Mouse (Mus musculus): ENCODE results near the gene Vmp1. TPM values are rescaled to one million over a fixed set of nuclear protein-coding genes. Genes with fewer than 3 reads are reported as not detected.
A peak's percentile ranks its signal among the peaks of the same experiment; 100 is the strongest.

Gene Vmp1
- polyA plus RNA-seq, 2 experiments, result 49.5 to 98.3 TPM

DNA sequence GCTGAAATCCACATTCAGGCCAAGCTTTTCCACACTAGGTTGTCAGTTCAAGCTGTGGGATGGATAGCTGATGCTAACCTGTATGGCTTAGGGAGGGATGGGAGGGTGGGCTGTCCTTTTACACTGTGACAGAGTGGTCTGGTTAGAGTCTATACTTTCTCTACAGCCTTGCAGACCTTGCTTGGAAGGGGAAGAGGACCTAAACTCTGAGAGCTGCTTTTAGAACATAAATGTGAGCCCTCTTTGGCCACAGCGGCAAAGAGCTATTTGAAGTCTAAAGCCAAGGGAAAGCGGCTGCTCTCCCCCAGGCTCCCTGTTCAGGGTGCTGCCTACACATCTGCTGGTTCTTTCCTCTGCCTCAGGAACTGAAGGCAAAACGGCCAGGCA, 98.0 kb downstream of the Vmp1 start:
- DNase-seq (ENCODE audit: low spot score), result no peak
- no peak for TF ChIP-seq POLR2A (IDR thresholded peaks at IDR 0.05; ENCODE audit: borderline replicate concordance, extremely low read depth, insufficient read depth, insufficient read length)

DNA sequence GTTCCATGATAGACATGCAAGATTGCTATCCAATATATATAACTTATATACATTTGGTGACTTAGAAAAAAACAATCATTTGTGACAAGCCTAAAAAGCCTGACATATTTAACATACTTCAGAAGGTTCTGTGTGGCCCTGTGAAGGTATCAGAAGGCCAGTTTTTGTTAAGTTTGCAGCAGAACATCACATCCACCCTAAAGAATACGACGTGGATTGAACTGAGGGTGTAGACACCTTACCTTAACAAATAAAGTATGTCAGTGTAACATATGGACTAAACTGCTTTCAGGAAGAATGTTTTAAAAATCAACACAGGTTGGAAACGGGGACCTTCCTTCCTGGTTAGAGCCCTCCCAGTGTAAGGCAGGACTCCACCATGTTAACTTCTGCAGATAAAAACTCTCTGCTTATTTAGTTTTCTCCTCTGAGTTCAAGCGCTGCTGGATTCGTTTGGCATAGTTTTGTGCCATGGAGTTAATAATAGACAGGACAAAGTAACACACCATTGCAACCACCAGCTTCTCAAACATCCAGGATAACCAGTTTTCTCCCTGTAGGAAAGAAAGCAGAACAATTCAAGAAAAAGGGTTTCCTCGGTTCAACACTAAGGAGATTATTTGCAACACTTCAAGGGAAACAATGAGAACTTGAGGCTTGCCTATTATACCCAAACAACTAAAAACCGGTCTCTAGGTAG, 98.6 kb downstream of the Vmp1 start:
- Histone ChIP-seq H3K36me3 (ENCODE audit: control insufficient read depth, insufficient read depth, low read length) (peaks cover 2% of the 10 kb centered on the region; the same call in 1 of the 2 replicates), H3K4me2 (replicated peaks; ENCODE audit: low read depth, low read length, severe bottlenecking) (no peak overlapping the region), H3K9ac (ENCODE audit: low read depth, low read length, severe bottlenecking) (no peak overlapping the region), H3K9me3 (ENCODE audit: control insufficient read depth, low read length) (no peaks in the 10 kb centered on the region), H3K4me3 (replicated peaks; ENCODE audit: low read length) (no peak overlapping the region), H3K27me3 (ENCODE audit: control insufficient read depth, insufficient read depth, low read length) (no peaks in the 10 kb centered on the region), H3K27ac (replicated peaks; ENCODE audit: low read depth, low read length) (no peak overlapping the region), H3K4me1 (ENCODE audit: control insufficient read depth, insufficient read depth, low read length) (peaks cover 17% of the 10 kb centered on the region)
- no peak for DNase-seq (ENCODE audit: low spot score)
- no peak for TF ChIP-seq POLR2A (IDR thresholded peaks at IDR 0.05; ENCODE audit: borderline replicate concordance, extremely low read depth, insufficient read depth, insufficient read length)
- 82% methylated on average over 7 of the region's 7 CpGs for WGBS
- no peak for ATAC-seq (ENCODE audit: low FRiP score, low read depth)

More for the DNA sequence above, 98.0 kb downstream of the Vmp1 start:
- no peak overlapping the region for H3K9ac ChIP-seq (ENCODE audit: low read depth, low read length, severe bottlenecking)
- H3K4me2 ChIP-seq (replicated peaks; ENCODE audit: low read depth, low read length, severe bottlenecking), result no peak overlapping the region
- ATAC-seq (ENCODE audit: low FRiP score, low read depth), result no peak
- no peaks in the 10 kb centered on the region for H3K27me3 ChIP-seq (ENCODE audit: control insufficient read depth, insufficient read depth, low read length)
- H3K4me3 ChIP-seq (replicated peaks; ENCODE audit: low read length), result peak overlapping the region; percentile 12; the same call in 1 of the 2 replicates
- peaks cover 2% of the 10 kb centered on the region; the same call in 1 of the 2 replicates for H3K36me3 ChIP-seq (ENCODE audit: control insufficient read depth, insufficient read depth, low read length)
- no peak overlapping the region for H3K27ac ChIP-seq (replicated peaks; ENCODE audit: low read depth, low read length)
- WGBS, result 55% methylated on average over 3 of the region's 3 CpGs
- peaks cover 15% of the 10 kb centered on the region for H3K4me1 ChIP-seq (ENCODE audit: control insufficient read depth, insufficient read depth, low read length)
- H3K9me3 ChIP-seq (ENCODE audit: control insufficient read depth, low read length), result no peaks in the 10 kb centered on the region

DNA sequence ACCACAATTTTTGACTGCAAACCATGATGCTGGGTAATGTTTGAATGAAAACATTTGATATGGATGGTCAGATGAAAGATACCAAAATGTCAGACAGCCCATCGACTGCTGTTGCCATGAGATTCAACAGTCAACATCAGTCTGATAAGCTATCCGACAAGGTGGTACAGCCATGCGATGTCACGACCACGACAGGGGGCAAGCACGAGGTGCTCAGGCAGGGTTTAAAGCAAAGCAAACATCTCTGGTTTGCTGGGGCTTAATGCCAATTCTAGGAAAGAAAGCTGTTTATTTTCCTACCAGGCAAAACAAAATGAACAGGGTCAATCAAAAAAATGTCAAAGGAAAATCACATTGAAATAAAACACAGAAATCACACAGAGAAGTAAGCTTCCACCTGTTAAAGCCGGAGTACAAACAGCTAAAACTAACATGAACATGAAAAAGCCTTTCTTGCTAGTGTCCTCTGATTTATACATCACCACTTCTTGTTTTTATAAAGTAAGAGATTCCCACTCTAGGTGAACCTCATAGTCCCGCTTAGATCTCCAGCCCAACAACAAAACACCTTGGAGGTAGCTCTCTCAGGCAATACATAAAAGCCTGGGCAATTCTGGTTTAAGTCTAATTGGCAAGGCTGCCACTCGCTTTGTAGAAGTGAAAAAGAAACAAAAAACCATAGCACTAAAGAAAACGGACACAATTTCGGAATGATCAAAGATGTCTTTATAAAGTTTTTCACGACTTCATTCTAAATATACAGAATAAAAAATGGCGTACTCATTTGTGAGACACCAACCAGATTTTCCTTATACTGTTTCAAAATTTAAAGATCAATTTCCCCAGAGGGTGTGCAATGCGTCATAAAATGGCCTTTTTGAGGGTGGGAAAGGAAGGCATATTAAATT, 99.4 kb downstream of the Vmp1 start:
- WGBS, result 89% methylated on average over 14 of the region's 14 CpGs
- no peak for ATAC-seq (ENCODE audit: low FRiP score, low read depth)

DNA sequence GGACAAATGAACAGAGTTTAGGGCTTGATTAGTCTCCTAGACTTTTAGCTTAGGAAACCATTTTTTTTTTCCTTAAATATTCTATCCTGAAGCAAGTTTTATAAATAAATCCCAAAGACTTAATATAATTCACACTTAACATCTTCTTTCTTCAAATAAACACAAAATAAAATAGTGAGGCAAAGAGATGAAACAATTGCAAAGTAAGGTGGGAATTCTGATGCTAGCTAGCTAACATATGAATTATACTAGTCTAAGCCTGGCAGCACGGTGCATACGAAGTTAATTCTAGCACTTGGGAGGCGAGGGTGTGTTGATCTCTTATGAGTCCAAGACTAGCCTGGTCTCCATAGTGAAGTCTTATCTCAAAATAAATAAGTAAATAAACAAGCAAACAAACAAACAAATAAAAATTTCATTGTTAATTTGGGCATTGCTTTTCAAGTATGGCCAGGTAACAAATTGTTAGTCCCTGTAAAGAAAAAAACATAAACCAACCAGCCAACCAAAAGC, 100.3 kb downstream of the Vmp1 start:
- Histone ChIP-seq H3K4me2 (replicated peaks; ENCODE audit: low read depth, low read length, severe bottlenecking) (no peak overlapping the region), H3K27ac (replicated peaks; ENCODE audit: low read depth, low read length) (no peak overlapping the region), H3K4me3 (replicated peaks; ENCODE audit: low read length) (no peak overlapping the region), H3K27me3 (ENCODE audit: control insufficient read depth, insufficient read depth, low read length) (no peaks in the 10 kb centered on the region), H3K36me3 (ENCODE audit: control insufficient read depth, insufficient read depth, low read length) (peaks cover 2% of the 10 kb centered on the region; the same call in 1 of the 2 replicates), H3K9ac (ENCODE audit: low read depth, low read length, severe bottlenecking) (no peak overlapping the region), H3K4me1 (ENCODE audit: control insufficient read depth, insufficient read depth, low read length) (peaks cover 20% of the 10 kb centered on the region), H3K9me3 (ENCODE audit: control insufficient read depth, low read length) (no peaks in the 10 kb centered on the region)
- TF ChIP-seq POLR2A (IDR thresholded peaks at IDR 0.05; ENCODE audit: borderline replicate concordance, extremely low read depth, insufficient read depth, insufficient read length), result no peak
- 88% methylated on average over 3 of the region's 3 CpGs for WGBS
- DNase-seq (ENCODE audit: low spot score) (no peak), ATAC-seq (ENCODE audit: low FRiP score, low read depth) (no peak)

More for the DNA sequence above, 99.4 kb downstream of the Vmp1 start:
- Histone ChIP-seq H3K27ac (replicated peaks; ENCODE audit: low read depth, low read length) (no peak overlapping the region), H3K9ac (ENCODE audit: low read depth, low read length, severe bottlenecking) (no peak overlapping the region), H3K4me1 (ENCODE audit: control insufficient read depth, insufficient read depth, low read length) (peaks cover 20% of the 10 kb centered on the region), H3K4me2 (replicated peaks; ENCODE audit: low read depth, low read length, severe bottlenecking) (no peak overlapping the region), H3K9me3 (ENCODE audit: control insufficient read depth, low read length) (no peaks in the 10 kb centered on the region), H3K4me3 (replicated peaks; ENCODE audit: low read length) (no peak overlapping the region), H3K27me3 (ENCODE audit: control insufficient read depth, insufficient read depth, low read length) (no peaks in the 10 kb centered on the region), H3K36me3 (ENCODE audit: control insufficient read depth, insufficient read depth, low read length) (peaks cover 2% of the 10 kb centered on the region; the same call in 1 of the 2 replicates)
- TF ChIP-seq POLR2A (IDR thresholded peaks at IDR 0.05; ENCODE audit: borderline replicate concordance, extremely low read depth, insufficient read depth, insufficient read length), result no peak
- DNase-seq (ENCODE audit: low spot score), result no peak
